In genomic region chr10:80247849-80248248, GRCm38 (mm10) we compare ENCODE assay signal across 10 mouse cellular contexts. TPM values are rescaled to one million over a fixed set of nuclear protein-coding genes. Genes with fewer than 3 reads are reported as not detected.
DNase-seq lines count a peak whose midpoint lies in the region; ATAC-seq and TF ChIP-seq lines count a peak whose summit lies in the region.
"Had no signal": no experiment of that assay in that cellular context is flagged by ENCODE, and none has a peak within 500 bp of the region (broad histone marks: within the 10 kb centered on the region; RNA-seq: fewer than 3 reads in every experiment).

No protein-coding gene starts in this region.

- H3K4me3 ChIP-seq in cerebellum, adult 2 months (replicated peaks; ENCODE audit: insufficient read depth, low read depth, low read length) = no peak overlapping the region
- no peak overlapping the region for H3K4me3 ChIP-seq in layer of hippocampus, adult 2 months
- H3K4me3 ChIP-seq in liver, embryonic 15.5 days (replicated peaks) = peak overlapping the region; percentile 75; the same call in 1 of the 2 replicates

- no peaks in the 10 kb centered on the region for H3K9me3 ChIP-seq in liver, embryonic 15.5 days (replicated peaks)
- H3K9me3 ChIP-seq: hindbrain, embryonic 15.5 days had no signal

- no peaks in the 10 kb centered on the region for H3K27me3 ChIP-seq in cerebellum, adult 2 months (ENCODE audit: control insufficient read depth, insufficient read depth, low read length)
- no peaks in the 10 kb centered on the region for H3K27me3 ChIP-seq in liver, embryonic 15.5 days
- H3K27me3 ChIP-seq: hindbrain, embryonic 15.5 days had no signal

- peak overlapping the region; percentile 76 for H3K4me2 ChIP-seq in liver, embryonic 15.5 days

- DNase-seq in cerebellum, adult 2 months = no peak
- no peak for DNase-seq in cerebellum, postnatal 25 days
- DNase-seq in layer of hippocampus, adult 2 months (ENCODE audit: low spot score in 2 of 2) = no peak
- no peak for DNase-seq in layer of hippocampus, postnatal 25 days (ENCODE audit: extremely low spot score in 1 of 2, low spot score in 1 of 2)
- DNase-seq in embryo, embryonic 10.5 days (ENCODE audit: low spot score) = peak; percentile 56
- no peak for DNase-seq in urinary bladder, postnatal 14 days (ENCODE audit: low spot score)

- peaks cover 34% of the 10 kb centered on the region for H3K36me3 ChIP-seq in liver, embryonic 15.5 days (replicated peaks)

- WGBS in cerebellum, adult 2 months = 25% methylated on average over 6 of the region's 6 CpGs
- WGBS in liver, embryonic 15.5 days (ENCODE audit: insufficient replicate concordance) = 68% methylated on average over 6 of the region's 6 CpGs

- no peak overlapping the region for H3K9ac ChIP-seq in liver, embryonic 15.5 days
- H3K9ac ChIP-seq: hindbrain, embryonic 15.5 days had no signal

- H3K4me1 ChIP-seq in cerebellum, adult 2 months (ENCODE audit: control insufficient read depth, insufficient read depth, low read length) = peaks cover 34% of the 10 kb centered on the region
- H3K4me1 ChIP-seq in liver, embryonic 15.5 days (replicated peaks) = peaks cover 55% of the 10 kb centered on the region

- TF ChIP-seq POLR2A in cerebellum, adult 2 months (IDR thresholded peaks at IDR 0.05; ENCODE audit: borderline replicate concordance, insufficient read depth, low read length) = no peak

- peak; percentile 31; the same call in 1 of the 2 replicates for TF ChIP-seq CTCF in cerebellum, adult 2 months (IDR thresholded peaks at IDR 0.05; ENCODE audit: borderline replicate concordance, insufficient read depth, low read depth, low read length)
- peak; percentile 68 for TF ChIP-seq CTCF in layer of hippocampus, adult 2 months (conservative IDR thresholded peaks at IDR 0.05)

- ATAC-seq in liver, embryonic 15.5 days (ENCODE audit: insufficient read depth) = no peak
- no peak for ATAC-seq in CD4-positive, CD25-positive, alpha-beta regulatory T cell, adult 4 months

- H3K27ac ChIP-seq in cerebellum, adult 2 months (ENCODE audit: insufficient read depth, low read length) = no peak overlapping the region
- no peak overlapping the region for H3K27ac ChIP-seq in layer of hippocampus, adult 2 months
- H3K27ac ChIP-seq in liver, embryonic 15.5 days (replicated peaks) = 0 out of 2 replicates have a peak overlapping the region, but pooled peaks have one; percentile 25
- H3K27ac ChIP-seq: hindbrain, embryonic 15.5 days; macrophage had no signal

RNA-seq across cellular contexts. Expression of gene Ndufs7, which starts 1.1 kb away (rescaled TPM):
- 668 and 680 TPM in 2 replicates for polyA plus RNA-seq in cerebellum, adult 2 months (2012; rRNA removed)
- 100 to 1,000 TPM; 201 to 210 TPM for total RNA-seq in layer of hippocampus, adult 2 months (2021)
- total RNA-seq in layer of hippocampus, postnatal 25 days (2021) = 100 to 1,000 TPM; 196 to 223 TPM
- polyA plus RNA-seq in liver, embryonic 15.5 days (2015; fragmentation: Nextera tagmentation; extraction: Ambion mirVana) = 228 and 236 TPM in 2 replicates
- 100 to 1,000 TPM; 231 to 237 TPM for polyA plus RNA-seq in CD4-positive, CD25-positive, alpha-beta regulatory T cell, adult 4 months (2017; shearing (Covaris generic))

RNA-seq across cellular contexts. Expression of gene Gamt, which starts 13.0 kb away (rescaled TPM):
- 52.9 and 54.5 TPM in 2 replicates for polyA plus RNA-seq in cerebellum, adult 2 months (2012; rRNA removed)
- total RNA-seq in layer of hippocampus, adult 2 months (2021) = 10 to 100 TPM; 29.8 to 33.1 TPM
- 10 to 100 TPM; 43.1 to 54.7 TPM for total RNA-seq in layer of hippocampus, postnatal 25 days (2021)
- 112 and 138 TPM in 2 replicates for polyA plus RNA-seq in liver, embryonic 15.5 days (2015; fragmentation: Nextera tagmentation; extraction: Ambion mirVana)
- polyA plus RNA-seq in CD4-positive, CD25-positive, alpha-beta regulatory T cell, adult 4 months (2017; shearing (Covaris generic)) = under 1 TPM in 1 of 2 experiments, not detected in 1; 0.47 TPM

RNA-seq across cellular contexts. Expression of gene Dazap1, which starts 13.4 kb away (rescaled TPM):
- 90.2 and 92.7 TPM in 2 replicates for polyA plus RNA-seq in cerebellum, adult 2 months (2012; rRNA removed)
- total RNA-seq in layer of hippocampus, adult 2 months (2021) = 10 to 100 TPM; 91.2 to 95.4 TPM
- 10 to 100 TPM; 76.8 to 91.2 TPM for total RNA-seq in layer of hippocampus, postnatal 25 days (2021)
- 26.0 and 27.2 TPM in 2 replicates for polyA plus RNA-seq in liver, embryonic 15.5 days (2015; fragmentation: Nextera tagmentation; extraction: Ambion mirVana)
- polyA plus RNA-seq in CD4-positive, CD25-positive, alpha-beta regulatory T cell, adult 4 months (2017; shearing (Covaris generic)) = 10 to 100 TPM; 10.4 to 14.7 TPM

RNA-seq across cellular contexts. Expression of gene Mum1, which starts 21.6 kb away (rescaled TPM):
- 41.1 and 42.5 TPM in 2 replicates for polyA plus RNA-seq in cerebellum, adult 2 months (2012; rRNA removed)
- total RNA-seq in layer of hippocampus, adult 2 months (2021) = 10 to 100 TPM; 41.4 to 49.6 TPM
- total RNA-seq in layer of hippocampus, postnatal 25 days (2021) = 10 to 100 TPM; 39.5 to 48.9 TPM
- 16.6 and 17.0 TPM in 2 replicates for polyA plus RNA-seq in liver, embryonic 15.5 days (2015; fragmentation: Nextera tagmentation; extraction: Ambion mirVana)
- polyA plus RNA-seq in CD4-positive, CD25-positive, alpha-beta regulatory T cell, adult 4 months (2017; shearing (Covaris generic)) = 10 to 100 TPM; 73.3 to 96.9 TPM

RNA-seq across cellular contexts. Expression of gene Rps15, which starts 44.4 kb away (rescaled TPM):
- 1,303 and 1,454 TPM in 2 replicates for polyA plus RNA-seq in cerebellum, adult 2 months (2012; rRNA removed)
- total RNA-seq in layer of hippocampus, adult 2 months (2021) = 100 to 1,000 TPM; 926 to 932 TPM
- total RNA-seq in layer of hippocampus, postnatal 25 days (2021) = 100 to 1,000 TPM; 790 to 900 TPM
- polyA plus RNA-seq in liver, embryonic 15.5 days (2015; fragmentation: Nextera tagmentation; extraction: Ambion mirVana) = 501 and 527 TPM in 2 replicates
- polyA plus RNA-seq in CD4-positive, CD25-positive, alpha-beta regulatory T cell, adult 4 months (2017; shearing (Covaris generic)) = 1,000 to 10,000 TPM; 1,622 to 1,794 TPM

Comparison
In these comparisons a context has a peak if more than half of its experiments do, and no peak if none do; other contexts are left out.
1. RNA of gene Gamt, which starts 13.0 kb away (polyA plus RNA-seq): 112 to 138 TPM in liver, embryonic 15.5 days and 52.9 to 54.5 TPM in cerebellum, adult 2 months; 0.47 TPM in CD4-positive, CD25-positive, alpha-beta regulatory T cell, adult 4 months; every median in the first group is over 10 times any median in the second.